ENCODE assay signal across 13 mouse cellular contexts in the genomic region with DNA sequence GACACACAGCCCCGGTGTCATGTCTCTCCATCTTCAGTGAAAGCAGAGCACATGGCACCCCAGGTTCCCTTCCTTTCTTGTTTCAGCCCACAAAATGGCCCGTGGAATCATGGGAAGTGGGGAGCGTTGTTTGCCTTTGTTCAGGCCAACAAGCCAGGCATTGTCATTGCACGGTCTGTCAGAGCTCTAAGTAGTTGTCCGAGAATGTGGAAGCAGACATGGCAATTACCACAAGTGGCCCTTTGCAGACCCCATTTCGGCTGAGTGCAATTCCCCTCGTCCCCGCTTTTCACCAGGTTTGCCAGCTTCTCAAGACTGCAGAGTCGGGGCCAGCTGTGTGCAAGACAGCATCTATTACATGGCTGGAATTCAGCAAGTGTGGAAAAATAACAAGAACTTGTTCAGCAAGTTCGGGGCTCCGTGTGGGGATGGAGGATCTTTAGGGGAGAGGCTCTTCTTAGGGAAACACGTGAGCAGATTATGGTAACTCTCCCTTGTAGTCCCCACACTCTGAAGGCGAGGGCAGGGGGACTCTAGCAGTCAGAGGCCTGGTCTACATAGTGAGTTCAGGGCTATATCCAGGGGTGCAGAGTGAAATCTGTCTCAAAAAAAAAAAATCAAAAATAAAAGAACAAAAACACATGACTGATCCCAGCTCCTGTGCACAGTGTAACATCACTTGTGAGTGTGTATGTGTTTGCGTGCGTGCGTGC. TPM values are rescaled to one million over a fixed set of nuclear protein-coding genes. Genes with fewer than 3 reads are reported as not detected.
DNase-seq lines count a peak whose midpoint lies in the region; ATAC-seq and TF ChIP-seq lines count a peak whose summit lies in the region.
"Had no signal": no experiment of that assay in that cellular context is flagged by ENCODE, and none has a peak within 500 bp of the region (broad histone marks: within the 10 kb centered on the region; RNA-seq: fewer than 3 reads in every experiment).

No protein-coding gene starts in this region.

- no peak for TF ChIP-seq CTCF in stomach, postnatal 0 days (IDR thresholded peaks at IDR 0.05; ENCODE audit: low read depth)

- WGBS in stomach, embryonic 16.5 days: 57% methylated on average over 16 of the region's 16 CpGs
- WGBS in stomach, postnatal 0 days: 56% methylated on average over 16 of the region's 16 CpGs
- 43% methylated on average over 16 of the region's 16 CpGs for WGBS in embryonic facial prominence, embryonic 11.5 days
- WGBS in limb, embryonic 10.5 days: 61% methylated on average over 16 of the region's 16 CpGs

- H3K9ac ChIP-seq in stomach, embryonic 16.5 days (ENCODE audit: low read length): no peak overlapping the region
- H3K9ac ChIP-seq in stomach, postnatal 0 days (ENCODE audit: low read length): no peak overlapping the region
- no peak overlapping the region; the same call in 1 of the 2 replicates for H3K9ac ChIP-seq in embryonic facial prominence, embryonic 11.5 days (replicated peaks; ENCODE audit: low read length)
- H3K9ac ChIP-seq: heart, embryonic 15.5 days had no signal

- no peaks in the 10 kb centered on the region for H3K36me3 ChIP-seq in stomach, embryonic 16.5 days (ENCODE audit: control insufficient read depth, insufficient read depth, low read length)
- no peaks in the 10 kb centered on the region for H3K36me3 ChIP-seq in stomach, postnatal 0 days (ENCODE audit: control insufficient read depth, insufficient read depth, low read length)
- no peaks in the 10 kb centered on the region for H3K36me3 ChIP-seq in embryonic facial prominence, embryonic 11.5 days (replicated peaks; ENCODE audit: control insufficient read depth, insufficient read depth, low read depth, low read length)
- H3K36me3 ChIP-seq in limb, embryonic 10.5 days: no peaks in the 10 kb centered on the region
- H3K36me3 ChIP-seq: heart, embryonic 15.5 days had no signal

- H3K27me3 ChIP-seq in stomach, embryonic 16.5 days (ENCODE audit: control insufficient read depth, insufficient read depth, low read length): no peaks in the 10 kb centered on the region
- no peaks in the 10 kb centered on the region for H3K27me3 ChIP-seq in stomach, postnatal 0 days (ENCODE audit: control insufficient read depth, insufficient read depth, low read length)
- no peaks in the 10 kb centered on the region for H3K27me3 ChIP-seq in embryonic facial prominence, embryonic 11.5 days (ENCODE audit: control insufficient read depth, insufficient read depth, low read length)
- no peaks in the 10 kb centered on the region for H3K27me3 ChIP-seq in limb, embryonic 10.5 days (ENCODE audit: low read depth, poor library complexity, severe bottlenecking)
- H3K27me3 ChIP-seq: CH12.LX; heart, embryonic 15.5 days had no signal

- 0 out of 2 replicates have a peak overlapping the region, but pooled peaks have one; percentile 13 for H3K4me2 ChIP-seq in stomach, embryonic 16.5 days (ENCODE audit: low read depth, low read length)
- H3K4me2 ChIP-seq in stomach, postnatal 0 days (replicated peaks; ENCODE audit: low read depth): no peak overlapping the region
- H3K4me2 ChIP-seq in embryonic facial prominence, embryonic 11.5 days (ENCODE audit: low read depth, low read length): no peak overlapping the region
- H3K4me2 ChIP-seq: heart, embryonic 15.5 days had no signal

- no peak for DNase-seq in stomach, postnatal 0 days (ENCODE audit: low spot score)
- peak; percentile 41 for DNase-seq in embryonic facial prominence, embryonic 11.5 days (ENCODE audit: low spot score)
- DNase-seq in limb, embryonic 10.5 days (ENCODE audit: low spot score): no peak
- DNase-seq in yolk sac, embryonic 10.5 days (ENCODE audit: low spot score): no peak
- DNase-seq in adrenal gland, postnatal 25 days: no peak
- DNase-seq in cerebellum, postnatal 25 days: no peak
- DNase-seq: adrenal gland, adult 8-10 months; kidney, postnatal 14 days; lung, postnatal 14 days had no signal

- no peaks in the 10 kb centered on the region for H3K4me1 ChIP-seq in stomach, embryonic 16.5 days (ENCODE audit: control insufficient read depth, insufficient read depth, low read length)
- H3K4me1 ChIP-seq in stomach, postnatal 0 days (replicated peaks; ENCODE audit: control insufficient read depth, insufficient read depth): no peaks in the 10 kb centered on the region
- H3K4me1 ChIP-seq in embryonic facial prominence, embryonic 11.5 days (ENCODE audit: control insufficient read depth, insufficient read depth, low read length): no peaks in the 10 kb centered on the region
- H3K4me1 ChIP-seq in limb, embryonic 10.5 days: peaks cover 15% of the 10 kb centered on the region
- H3K4me1 ChIP-seq: heart, embryonic 15.5 days had no signal

- no peaks in the 10 kb centered on the region for H3K9me3 ChIP-seq in stomach, embryonic 16.5 days (replicated peaks; ENCODE audit: control insufficient read depth, low read length)
- no peaks in the 10 kb centered on the region for H3K9me3 ChIP-seq in stomach, postnatal 0 days (ENCODE audit: control insufficient read depth, low read length)
- H3K9me3 ChIP-seq in embryonic facial prominence, embryonic 11.5 days (replicated peaks; ENCODE audit: control insufficient read depth, low read length): no peaks in the 10 kb centered on the region
- no peaks in the 10 kb centered on the region for H3K9me3 ChIP-seq in limb, embryonic 10.5 days (replicated peaks)
- H3K9me3 ChIP-seq: heart, embryonic 15.5 days had no signal

- ATAC-seq in stomach, embryonic 16.5 days (ENCODE audit: insufficient read depth, low FRiP score): no peak
- no peak for ATAC-seq in stomach, postnatal 0 days (ENCODE audit: low FRiP score, low TSS enrichment)
- ATAC-seq in embryonic facial prominence, embryonic 11.5 days (replicated peaks; ENCODE audit: insufficient number of reproducible peaks, low FRiP score, low TSS enrichment, low read depth): no peak; the same call in 1 of the 2 replicates
- ATAC-seq: inflammation-experienced regulatory T-cells, adult 6 months had no signal

- H3K27ac ChIP-seq in stomach, embryonic 16.5 days (ENCODE audit: low read length): no peak overlapping the region
- H3K27ac ChIP-seq in stomach, postnatal 0 days (replicated peaks): no peak overlapping the region
- H3K27ac ChIP-seq in embryonic facial prominence, embryonic 11.5 days (replicated peaks; ENCODE audit: low read depth, low read length): no peak overlapping the region
- peak overlapping the region; percentile 25; the same call in 1 of the 2 replicates for H3K27ac ChIP-seq in limb, embryonic 10.5 days
- H3K27ac ChIP-seq: heart, embryonic 15.5 days had no signal

- TF ChIP-seq EP300 in stomach, postnatal 0 days (optimal IDR thresholded peaks at IDR 0.05): no peak

- no peak overlapping the region for H3K4me3 ChIP-seq in stomach, embryonic 16.5 days (replicated peaks; ENCODE audit: low read length)
- no peak overlapping the region for H3K4me3 ChIP-seq in stomach, postnatal 0 days (ENCODE audit: low read depth, low read length)
- H3K4me3 ChIP-seq in embryonic facial prominence, embryonic 11.5 days (ENCODE audit: low read depth, low read length): no peak overlapping the region
- no peak overlapping the region for H3K4me3 ChIP-seq in limb, embryonic 10.5 days
- H3K4me3 ChIP-seq: heart, embryonic 15.5 days had no signal

RNA-seq across cellular contexts. Expression of a gene that starts 15.8 kb away (rescaled TPM):
- polyA plus RNA-seq in stomach, embryonic 16.5 days (2015; fragmentation: Nextera tagmentation; extraction: Ambion mirVana): 15.3 and 16.2 TPM in 2 replicates
- 8.5 and 10.1 TPM in 2 replicates for polyA plus RNA-seq in stomach, postnatal 0 days (2015; fragmentation: Nextera tagmentation; extraction: Ambion mirVana)
- polyA plus RNA-seq in embryonic facial prominence, embryonic 11.5 days (2014; fragmentation: Nextera tagmentation; extraction: Ambion mirVana): 27.7 and 28.5 TPM in 2 replicates
- polyA plus RNA-seq in limb, embryonic 10.5 days (2016; fragmentation: Nextera tagmentation; extraction: Ambion mirVana): 33.8 and 45.4 TPM in 2 replicates
- total RNA-seq in adrenal gland, postnatal 25 days (2021): 121 and 138 TPM in 2 replicates
